Mouse (Mus musculus) limb, embryonic 14.5 days (tissue): ENCODE data around the gene Ppp2r5e. TPM values are rescaled to one million over a fixed set of nuclear protein-coding genes. Genes with fewer than 3 reads are reported as not detected.

Experiments used
- ATAC-seq: fragments of 200-750 bp; cut with Nextera tagmentation; 2 replicates; pipeline ENCODE4 v1.8.0; 2017; ENCODE audit warnings: low read depth, moderate number of reproducible peaks, moderate TSS enrichment; ENCODE audit not compliant: low FRiP score
- DNase-seq: peaks from one replicate; pipeline ENCODE4 v3.0.0-alpha.2; 2015; ENCODE audit warnings: low spot score
- H3K27ac ChIP-seq: fragments of 300-500 bp; sonication (generic); replicated peaks from 2 replicates; pipeline ENCODE4 v1.5.1; 2014; ENCODE audit warnings: low read depth, mild to moderate bottlenecking, low read length, moderate library complexity, mixed read lengths
- H3K27me3 ChIP-seq: fragments of 300-500 bp; sonication (generic); 2 replicates; pipeline ENCODE4 v1.6.1; 2014; ENCODE audit warnings: low read length, mixed read lengths; ENCODE audit not compliant: control insufficient read depth, insufficient read depth
- H3K36me3 ChIP-seq: fragments of 300-500 bp; sonication (generic); 2 replicates; pipeline ENCODE4 v1.6.1; 2014; ENCODE audit warnings: mild to moderate bottlenecking, low read length, moderate library complexity, mixed read lengths; ENCODE audit not compliant: control insufficient read depth, insufficient read depth
- H3K4me1 ChIP-seq: fragments of 300-500 bp; sonication (generic); 2 replicates; pipeline ENCODE4 v1.6.1; 2014; ENCODE audit warnings: antibody characterized with exemption, low read length, mixed read lengths; ENCODE audit not compliant: control insufficient read depth, insufficient read depth
- H3K4me2 ChIP-seq: fragments of 300-500 bp; sonication (generic); replicated peaks from 2 replicates; pipeline ENCODE4 v1.6.1; 2014; ENCODE audit warnings: low read depth, mild to moderate bottlenecking, low read length, moderate library complexity; ENCODE audit not compliant: severe bottlenecking
- H3K4me3 ChIP-seq: fragments of 300-500 bp; sonication (generic); replicated peaks from 2 replicates; pipeline ENCODE4 v1.5.1; 2014; ENCODE audit warnings: low read length
- H3K9ac ChIP-seq: fragments of 300-500 bp; sonication (generic); 2 replicates; pipeline ENCODE4 v1.6.1; 2014; ENCODE audit warnings: mild to moderate bottlenecking, low read depth, low read length, moderate library complexity; ENCODE audit not compliant: severe bottlenecking
- H3K9me3 ChIP-seq: fragments of 300-500 bp; sonication (generic); 2 replicates; pipeline ENCODE4 v1.6.1; 2016; ENCODE audit warnings: low read length; ENCODE audit not compliant: control insufficient read depth
- POLR2A ChIP-seq: fragments of 200-500 bp; IDR thresholded peaks from 2 replicates; pipeline ENCODE4 v1.8.0; 2012; ENCODE audit warnings: inconsistent platforms, mild to moderate bottlenecking, moderate library complexity, borderline replicate concordance; ENCODE audit not compliant: insufficient read depth, insufficient read length; ENCODE audit errors: extremely low read depth
- WGBS: fragments of 180-500 bp; shearing (Covaris S2); extraction: QIAGEN DNeasy Blood & Tissue Kit; methylation state at CpG from one replicate; pipeline ENCODE4 v1.1.7; 2014; 5-methylcytosine and 5-hydroxymethylcytosine counted together
- polyA plus RNA-seq, 2 experiments: library from polyadenylated mRNA; depleted of rRNA in 1 of 2; stranded (reverse) in 1 of 2; unstranded in 1 of 2; fragments of >200 nt; fragmentation: Nextera tagmentation in 1 of 2; extraction: Ambion mirVana in 1 of 2; gene quantifications; 2 replicates each; pipeline versions ENCODE4 v1.2.1 to v1.2.3; 2012 to 2014

The Ppp2r5e gene
- polyA plus RNA-seq, 2 experiments: 17.6 to 27.3 TPM

DNA sequence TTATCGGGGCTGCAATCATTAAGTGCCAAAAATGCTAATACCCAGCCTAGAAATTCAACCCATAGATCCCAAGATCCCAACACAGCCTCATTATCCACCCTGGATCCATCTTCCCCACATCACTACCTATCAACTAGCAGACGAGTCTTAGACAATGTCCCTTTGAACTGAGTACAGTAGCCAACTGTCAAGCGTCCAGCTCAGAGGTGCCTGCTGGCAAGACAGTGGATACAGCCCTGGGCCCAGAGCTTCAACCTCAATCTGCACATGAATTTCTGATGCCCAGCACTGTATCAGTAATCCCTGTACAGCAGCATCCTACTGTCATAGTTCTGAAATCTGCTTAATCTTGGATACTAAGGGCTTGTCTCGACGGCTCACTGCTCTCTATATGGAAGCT lies 30.3 kb downstream of the Ppp2r5e start:
- no peak overlapping the region for H3K9ac ChIP-seq
- 0 out of 2 replicates have a peak, but pooled peaks cover 2% of the 10 kb centered on the region for H3K36me3 ChIP-seq
- no peak for TF ChIP-seq POLR2A
- H3K27me3 ChIP-seq: no peaks in the 10 kb centered on the region
- no peaks in the 10 kb centered on the region for H3K9me3 ChIP-seq
- DNase-seq (no peak), ATAC-seq (no peak)
- WGBS: 93% methylated on average over 5 of the region's 5 CpGs
- no peak overlapping the region for H3K4me2 ChIP-seq
- no peak overlapping the region for H3K4me3 ChIP-seq
- H3K27ac ChIP-seq: no peak overlapping the region
- H3K4me1 ChIP-seq: no peaks in the 10 kb centered on the region; the same call in 1 of the 2 replicates

DNA sequence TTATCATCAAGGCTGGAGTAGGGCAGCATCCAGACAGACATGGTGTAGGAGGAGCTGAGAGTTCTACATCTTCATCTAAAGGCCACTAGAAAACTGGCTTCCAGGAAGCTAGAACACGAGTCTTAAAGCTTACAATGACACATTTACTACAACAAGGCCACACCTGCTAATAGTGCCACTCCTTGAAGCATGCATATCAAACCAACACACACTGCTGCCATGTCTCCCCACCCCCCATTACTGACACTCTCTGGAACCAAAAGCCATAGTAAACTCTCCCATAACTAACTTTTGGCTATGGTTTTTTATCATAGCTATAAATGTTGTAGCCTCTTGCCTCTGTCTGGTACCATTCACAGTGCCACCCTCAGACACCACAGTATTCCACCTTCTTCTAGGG lies 31.5 kb downstream of the Ppp2r5e start:
- no peaks in the 10 kb centered on the region for H3K27me3 ChIP-seq
- H3K9ac ChIP-seq: no peak overlapping the region
- no peaks in the 10 kb centered on the region for H3K36me3 ChIP-seq
- no peaks in the 10 kb centered on the region for H3K9me3 ChIP-seq
- H3K27ac ChIP-seq: no peak overlapping the region
- H3K4me3 ChIP-seq: no peak overlapping the region
- DNase-seq: no peak
- no peak for ATAC-seq
- no peak for TF ChIP-seq POLR2A
- no peak overlapping the region for H3K4me2 ChIP-seq
- no peaks in the 10 kb centered on the region; the same call in 1 of the 2 replicates for H3K4me1 ChIP-seq
- WGBS: 86% methylated on average over 1 of the region's 1 CpGs

DNA sequence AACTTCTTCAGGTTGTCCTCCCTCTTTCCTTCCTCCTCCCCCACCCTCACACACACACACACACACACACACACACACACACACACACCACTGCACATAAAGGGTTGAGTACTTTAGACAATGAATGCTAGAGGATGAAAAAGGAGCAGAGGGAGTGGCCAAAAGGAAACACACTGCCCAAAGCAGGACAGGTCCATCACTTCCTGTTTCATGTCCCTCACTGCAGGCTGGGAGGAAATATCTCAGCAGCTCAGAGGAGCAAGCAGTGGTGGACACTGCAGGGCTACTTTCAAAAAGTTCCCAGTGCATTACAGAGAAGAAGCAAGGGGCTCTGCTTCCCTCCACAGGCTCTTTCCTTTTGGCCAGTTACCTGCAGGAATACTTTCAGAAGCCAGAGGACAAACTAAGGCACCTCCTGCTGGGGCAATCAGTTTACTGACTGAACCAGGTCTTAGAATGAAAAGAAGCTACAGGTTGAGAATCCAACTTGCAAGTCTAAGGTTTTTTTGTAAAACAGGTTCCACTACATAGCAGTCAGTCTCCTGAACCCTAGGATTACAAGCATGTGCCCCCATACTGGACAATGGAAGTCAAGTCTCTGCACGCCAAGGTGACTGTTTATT lies 32.9 kb downstream of the Ppp2r5e start:
- Histone ChIP-seq H3K4me2 (no peak overlapping the region), H3K4me3 (no peak overlapping the region), H3K9me3 (no peaks in the 10 kb centered on the region), H3K36me3 (no peaks in the 10 kb centered on the region), H3K9ac (no peak overlapping the region), H3K27me3 (no peaks in the 10 kb centered on the region), H3K27ac (no peak overlapping the region), H3K4me1 (peaks cover 6% of the 10 kb centered on the region)
- ATAC-seq (no peak), DNase-seq (no peak)
- no peak for TF ChIP-seq POLR2A
- 84% methylated on average over 1 of the region's 1 CpGs for WGBS

DNA sequence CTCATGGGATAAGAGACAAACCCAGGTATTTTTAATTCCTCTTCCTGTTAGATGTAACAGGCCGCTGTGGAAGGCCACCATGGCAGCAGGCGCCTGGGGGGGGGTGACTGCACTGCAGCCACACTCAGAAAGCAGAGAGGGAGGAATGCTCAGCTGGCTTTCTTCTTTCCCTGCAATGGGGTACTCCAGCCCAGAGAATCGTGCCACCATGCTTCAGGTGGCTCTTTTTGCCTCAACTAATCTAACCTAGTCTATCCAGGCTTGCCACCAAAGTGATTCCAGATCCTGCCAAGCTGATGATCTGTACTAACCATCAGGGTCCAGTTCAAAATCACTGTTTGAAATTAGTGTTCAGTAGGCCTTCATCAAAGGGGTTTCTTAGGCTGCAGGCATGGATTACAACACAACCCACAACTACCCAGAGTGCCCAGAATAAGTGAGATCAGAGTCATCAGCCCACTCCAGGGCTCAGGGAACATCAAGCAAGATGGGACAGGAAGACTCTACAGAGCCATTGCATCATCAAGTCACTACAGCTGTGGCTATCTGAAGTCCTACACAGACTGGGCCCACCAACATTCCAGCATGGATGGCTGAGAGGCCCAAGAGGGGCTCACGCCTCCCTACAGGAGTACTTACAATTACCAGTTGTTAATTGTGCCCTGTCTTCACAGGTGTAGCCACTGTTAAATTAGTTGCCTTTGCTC lies 35.2 kb downstream of the Ppp2r5e start:
- Histone ChIP-seq H3K9me3 (no peaks in the 10 kb centered on the region), H3K4me3 (no peak overlapping the region), H3K36me3 (no peaks in the 10 kb centered on the region), H3K4me1 (peaks cover 12% of the 10 kb centered on the region), H3K27ac (no peak overlapping the region), H3K4me2 (no peak overlapping the region), H3K9ac (no peak overlapping the region), H3K27me3 (no peaks in the 10 kb centered on the region)
- no peak for DNase-seq
- TF ChIP-seq POLR2A: no peak
- 91% methylated on average over 4 of the region's 4 CpGs for WGBS
- no peak for ATAC-seq

DNA sequence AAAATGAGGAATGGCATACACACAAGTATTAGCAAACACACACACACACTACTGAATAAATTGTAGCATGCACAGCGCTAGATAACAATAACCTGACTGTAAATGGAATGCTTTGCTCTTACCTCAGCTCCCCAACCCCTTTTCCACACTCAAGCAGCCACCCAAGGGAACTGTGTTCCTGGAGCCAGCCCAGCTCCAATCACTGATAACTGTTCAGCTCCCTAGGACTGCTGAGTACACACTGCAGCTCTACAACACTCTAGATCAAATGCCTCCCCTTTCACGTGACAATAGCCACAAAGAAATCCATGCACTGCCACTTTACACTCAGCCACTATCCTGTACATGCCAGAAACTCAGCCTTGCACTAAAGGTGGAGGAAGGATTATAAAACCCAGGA lies 36.8 kb downstream of the Ppp2r5e start:
- ATAC-seq: no peak
- Histone ChIP-seq H3K4me2 (no peak overlapping the region), H3K27ac (no peak overlapping the region; the same call in 1 of the 2 replicates), H3K9ac (no peak overlapping the region), H3K4me1 (peaks cover 12% of the 10 kb centered on the region), H3K4me3 (no peak overlapping the region), H3K9me3 (no peaks in the 10 kb centered on the region), H3K36me3 (no peaks in the 10 kb centered on the region), H3K27me3 (no peaks in the 10 kb centered on the region)
- 87% methylated on average over 2 of the region's 2 CpGs for WGBS
- no peak for TF ChIP-seq POLR2A
- no peak for DNase-seq

DNA sequence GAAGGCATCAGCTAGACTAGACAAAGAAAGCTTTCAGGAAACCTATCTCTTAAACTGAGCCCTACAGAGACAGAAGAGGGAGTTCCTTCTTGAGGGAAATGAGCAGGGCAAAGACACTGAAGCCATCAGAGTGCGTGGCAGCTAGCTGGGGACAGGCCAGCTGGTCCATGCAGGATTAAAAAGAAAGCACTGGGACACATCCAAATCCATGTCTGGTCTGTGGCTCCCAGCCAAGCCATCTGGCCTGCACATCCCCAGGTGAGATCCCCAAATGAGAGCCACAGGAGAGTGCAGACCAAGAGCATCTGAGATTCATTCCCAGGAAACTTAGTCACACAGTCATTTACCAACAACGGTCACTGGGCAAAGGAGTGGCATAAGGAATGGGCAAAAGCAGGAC lies 38.2 kb downstream of the Ppp2r5e start:
- Histone ChIP-seq H3K4me3 (no peak overlapping the region), H3K27me3 (no peaks in the 10 kb centered on the region), H3K9me3 (no peaks in the 10 kb centered on the region), H3K27ac (no peak overlapping the region), H3K4me1 (peaks cover 12% of the 10 kb centered on the region), H3K4me2 (no peak overlapping the region), H3K36me3 (no peaks in the 10 kb centered on the region), H3K9ac (no peak overlapping the region)
- ATAC-seq: no peak
- no peak for TF ChIP-seq POLR2A
- no peak for DNase-seq
- 78% methylated on average over 2 of the region's 2 CpGs for WGBS
